Mouse (Mus musculus) olfactory bulb, adult 2 months (tissue): Measurements from ENCODE around the gene Dgkd. TPM values are rescaled to one million over a fixed set of nuclear protein-coding genes. Genes with fewer than 3 reads are reported as not detected.

Experiments
- H3K27ac ChIP-seq: fragments of 200-500 bp; 2 replicates; pipeline ENCODE4 v1.5.1; 2012; ENCODE audit warnings: low read depth, low read length; ENCODE audit not compliant: insufficient read depth
- H3K4me1 ChIP-seq: fragments of 200-500 bp; 2 replicates; pipeline ENCODE4 v1.6.1; 2012; ENCODE audit warnings: low read length; ENCODE audit not compliant: control insufficient read depth, insufficient read depth
- H3K4me3 ChIP-seq: fragments of 200-500 bp; 2 replicates; pipeline ENCODE4 v1.5.1; 2012; ENCODE audit warnings: mild to moderate bottlenecking, low read depth, low read length, moderate library complexity; ENCODE audit not compliant: insufficient read depth
- CTCF ChIP-seq: fragments of 200-500 bp; IDR thresholded peaks from 2 replicates; pipeline ENCODE4 v1.5.1; 2012; ENCODE audit warnings: low read depth, mild to moderate bottlenecking, low read length, moderate library complexity; ENCODE audit not compliant: insufficient read depth
- POLR2A ChIP-seq: fragments of 200-500 bp; IDR thresholded peaks from 2 replicates; pipeline ENCODE4 v1.6.1; 2012; ENCODE audit warnings: mild to moderate bottlenecking, low read depth, low read length, moderate library complexity; ENCODE audit not compliant: insufficient read depth
- WGBS: fragments of 180-500 bp; shearing (Covaris S2); methylation state at CpG from one replicate; pipeline ENCODE4 v1.1.7; 2018; 5-methylcytosine and 5-hydroxymethylcytosine counted together
- polyA plus RNA-seq: library from polyadenylated mRNA; stranded (reverse); fragments of >200 nt; gene quantifications from 2 replicates; pipeline ENCODE4 v1.2.4, GENCODE M21; 2012; ENCODE audit warnings: low replicate concordance; ENCODE audit not compliant: missing spikeins, insufficient read depth, insufficient read length

Dgkd gene
- polyA plus RNA-seq, 1 experiment = 128 TPM

- no peak overlapping the region for H3K27ac ChIP-seq
- 0 out of 2 replicates have a peak, but pooled peaks cover 3% of the 10 kb centered on the region for H3K4me1 ChIP-seq
- TF ChIP-seq POLR2A (no peak), CTCF (no peak)
- 32% methylated on average over 2 of the region's 2 CpGs for WGBS
- H3K4me3 ChIP-seq = no peak overlapping the region
Observed at GRCm38 (mm10) chr1:87892499-87892898, 39.4 kb downstream of the Dgkd start.

- Histone ChIP-seq H3K4me1 (0 out of 2 replicates have a peak, but pooled peaks cover 3% of the 10 kb centered on the region), H3K4me3 (no peak overlapping the region), H3K27ac (no peak overlapping the region)
- 98% methylated on average over 4 of the region's 4 CpGs for WGBS
- no peak for TF ChIP-seq CTCF
- no peak for TF ChIP-seq POLR2A
Observed at GRCm38 (mm10) chr1:87893414-87893813, 40.3 kb downstream of the Dgkd start.

GRCm38 (mm10) chr1:87896921-87897320 lies 43.8 kb downstream of the Dgkd start:
- no peak overlapping the region for H3K4me3 ChIP-seq
- no peak for TF ChIP-seq POLR2A
- no peak for TF ChIP-seq CTCF
- 95% methylated on average over 2 of the region's 2 CpGs for WGBS
- H3K27ac ChIP-seq = no peak overlapping the region
- H3K4me1 ChIP-seq = no peaks in the 10 kb centered on the region; the same call in 1 of the 2 replicates

GRCm38 (mm10) chr1:87899701-87900100 lies 46.6 kb downstream of the Dgkd start:
- H3K4me1 ChIP-seq = no peaks in the 10 kb centered on the region; the same call in 1 of the 2 replicates
- no peak for TF ChIP-seq POLR2A
- no peak for TF ChIP-seq CTCF
- H3K27ac ChIP-seq = no peak overlapping the region
- no peak overlapping the region for H3K4me3 ChIP-seq
- 85% methylated on average over 2 of the region's 2 CpGs for WGBS

- Histone ChIP-seq H3K4me1 (no peaks in the 10 kb centered on the region; the same call in 1 of the 2 replicates), H3K27ac (no peak overlapping the region), H3K4me3 (no peak overlapping the region)
- no peak for TF ChIP-seq POLR2A
- TF ChIP-seq CTCF = no peak
- WGBS = 84% methylated on average over 6 of the region's 6 CpGs
Observed at GRCm38 (mm10) chr1:87900979-87901378, 47.9 kb downstream of the Dgkd start.

GRCm38 (mm10) chr1:87902186-87902585 lies 49.1 kb downstream of the Dgkd start:
- Histone ChIP-seq H3K27ac (no peak overlapping the region), H3K4me3 (no peak overlapping the region), H3K4me1 (no peaks in the 10 kb centered on the region; the same call in 1 of the 2 replicates)
- TF ChIP-seq POLR2A (no peak), CTCF (no peak)

- H3K4me3 ChIP-seq = no peak overlapping the region
- TF ChIP-seq CTCF (no peak), POLR2A (no peak)
- WGBS = 89% methylated on average over 5 of the region's 5 CpGs
- peaks cover 2% of the 10 kb centered on the region for H3K4me1 ChIP-seq
- no peak overlapping the region for H3K27ac ChIP-seq
Observed at GRCm38 (mm10) chr1:87906361-87906956, 53.4 kb downstream of the Dgkd start.

- 88% methylated on average over 2 of the region's 2 CpGs for WGBS
- H3K4me3 ChIP-seq = no peak overlapping the region
- H3K27ac ChIP-seq = no peak overlapping the region
- peaks cover 7% of the 10 kb centered on the region for H3K4me1 ChIP-seq
- no peak for TF ChIP-seq CTCF
- no peak for TF ChIP-seq POLR2A
Observed at GRCm38 (mm10) chr1:87908006-87908405, 54.9 kb downstream of the Dgkd start.

GRCm38 (mm10) chr1:87908736-87909135 lies 55.6 kb downstream of the Dgkd start:
- H3K4me1 ChIP-seq = peaks cover 9% of the 10 kb centered on the region
- H3K27ac ChIP-seq = no peak overlapping the region
- no peak for TF ChIP-seq POLR2A
- TF ChIP-seq CTCF = no peak
- H3K4me3 ChIP-seq = no peak overlapping the region
- WGBS = 92% methylated on average over 3 of the region's 3 CpGs

- TF ChIP-seq CTCF (no peak), POLR2A (no peak)
- H3K4me1 ChIP-seq = peaks cover 9% of the 10 kb centered on the region
- no peak overlapping the region for H3K4me3 ChIP-seq
- H3K27ac ChIP-seq = no peak overlapping the region
Observed at GRCm38 (mm10) chr1:87909565-87909964, 56.5 kb downstream of the Dgkd start.
